Mouse (Mus musculus) testis, adult 2 months (tissue): ENCODE results near the gene Polg. TPM values are rescaled to one million over a fixed set of nuclear protein-coding genes. Genes with fewer than 3 reads are reported as not detected.

ENCODE experiments used
- H3K27ac ChIP-seq: fragments of 200-500 bp; 2 replicates; pipeline ENCODE4 v1.5.1; 2012; ENCODE audit warnings: low read depth, low read length; ENCODE audit not compliant: control insufficient read depth, insufficient read depth
- H3K27me3 ChIP-seq: fragments of 200-500 bp; 2 replicates; pipeline ENCODE4 v1.6.1; 2012; ENCODE audit warnings: mild to moderate bottlenecking, low read length, moderate library complexity; ENCODE audit not compliant: control insufficient read depth, insufficient read depth
- H3K36me3 ChIP-seq: fragments of 200-500 bp; 2 replicates; pipeline ENCODE4 v1.6.1; 2012; ENCODE audit warnings: mild to moderate bottlenecking, low read length; ENCODE audit not compliant: control insufficient read depth, insufficient read depth
- H3K4me1 ChIP-seq: fragments of 200-500 bp; 2 replicates; pipeline ENCODE4 v1.6.1; 2012; ENCODE audit warnings: low read length; ENCODE audit not compliant: control insufficient read depth, insufficient read depth
- H3K4me3 ChIP-seq: fragments of 200-500 bp; 2 replicates; pipeline ENCODE4 v1.5.1; 2012; ENCODE audit warnings: low read depth, mild to moderate bottlenecking, low read length, moderate library complexity, mixed read lengths; ENCODE audit not compliant: control insufficient read depth
- CTCF ChIP-seq: fragments of 200-500 bp; IDR thresholded peaks from 2 replicates; pipeline ENCODE4 v1.5.1; 2012; ENCODE audit warnings: low read depth, mild to moderate bottlenecking, inconsistent platforms, low read length, moderate library complexity; ENCODE audit not compliant: control insufficient read depth, insufficient read depth, insufficient replicate concordance
- POLR2A ChIP-seq: fragments of 200-500 bp; IDR thresholded peaks from 2 replicates; pipeline ENCODE4 v1.6.1; 2012; ENCODE audit warnings: low read depth, mild to moderate bottlenecking, inconsistent platforms, low read length, moderate library complexity; ENCODE audit not compliant: control insufficient read depth
- polyA plus RNA-seq: library from polyadenylated mRNA; depleted of rRNA; stranded (reverse); fragments of >200 nt; gene quantifications from 2 replicates; pipeline ENCODE4 v1.2.3, GENCODE M21; 2012; rRNA removed

The Polg gene
- polyA plus RNA-seq, 1 experiment: 78.3 TPM

GRCm38 (mm10) chr7:79422876-79423275, 43.3 kb downstream of the Polg start:
- H3K27ac ChIP-seq: no peak overlapping the region
- H3K4me1 ChIP-seq: no peaks in the 10 kb centered on the region
- H3K36me3 ChIP-seq: no peaks in the 10 kb centered on the region; the same call in 1 of the 2 replicates
- H3K27me3 ChIP-seq: no peaks in the 10 kb centered on the region
- H3K4me3 ChIP-seq: no peak overlapping the region
- TF ChIP-seq POLR2A (no peak), CTCF (no peak)

GRCm38 (mm10) chr7:79419950-79420349, 46.2 kb downstream of the Polg start:
- Histone ChIP-seq H3K4me3 (no peak overlapping the region), H3K36me3 (no peaks in the 10 kb centered on the region; the same call in 1 of the 2 replicates), H3K27ac (no peak overlapping the region), H3K4me1 (no peaks in the 10 kb centered on the region), H3K27me3 (no peaks in the 10 kb centered on the region)
- no peak for TF ChIP-seq CTCF
- no peak for TF ChIP-seq POLR2A

GRCm38 (mm10) chr7:79414449-79415375, 51.5 kb downstream of the Polg start:
- H3K36me3 ChIP-seq: no peaks in the 10 kb centered on the region; the same call in 1 of the 2 replicates

GRCm38 (mm10) chr7:79400296-79400695, 65.9 kb downstream of the Polg start:
- Histone ChIP-seq H3K4me3 (no peak overlapping the region), H3K27me3 (no peaks in the 10 kb centered on the region), H3K27ac (no peak overlapping the region), H3K4me1 (no peaks in the 10 kb centered on the region), H3K36me3 (no peaks in the 10 kb centered on the region)
- TF ChIP-seq POLR2A (no peak), CTCF (no peak)

More at GRCm38 (mm10) chr7:79414449-79415375, 51.5 kb downstream of the Polg start:
- H3K4me3 ChIP-seq: no peak overlapping the region
- H3K27me3 ChIP-seq: no peaks in the 10 kb centered on the region
- no peak for TF ChIP-seq POLR2A
- TF ChIP-seq CTCF: no peak
- no peak overlapping the region for H3K27ac ChIP-seq
- H3K4me1 ChIP-seq: no peaks in the 10 kb centered on the region

- TF ChIP-seq POLR2A (no peak), CTCF (no peak)
- Histone ChIP-seq H3K27me3 (no peaks in the 10 kb centered on the region), H3K4me1 (no peaks in the 10 kb centered on the region), H3K4me3 (no peak overlapping the region), H3K27ac (no peak overlapping the region), H3K36me3 (no peaks in the 10 kb centered on the region)
Measured at GRCm38 (mm10) chr7:79398971-79399370, 67.2 kb downstream of the Polg start.

GRCm38 (mm10) chr7:79398426-79398825, 67.7 kb downstream of the Polg start:
- no peak overlapping the region for H3K27ac ChIP-seq

GRCm38 (mm10) chr7:79397446-79397963, 68.7 kb downstream of the Polg start:
- no peaks in the 10 kb centered on the region for H3K36me3 ChIP-seq
- no peak overlapping the region for H3K27ac ChIP-seq
- TF ChIP-seq POLR2A (no peak), CTCF (no peak)
- peaks cover 5% of the 10 kb centered on the region for H3K4me1 ChIP-seq
- no peaks in the 10 kb centered on the region for H3K27me3 ChIP-seq
- no peak overlapping the region for H3K4me3 ChIP-seq

More at GRCm38 (mm10) chr7:79398426-79398825, 67.7 kb downstream of the Polg start:
- Histone ChIP-seq H3K4me3 (no peak overlapping the region), H3K27me3 (no peaks in the 10 kb centered on the region), H3K36me3 (no peaks in the 10 kb centered on the region), H3K4me1 (no peaks in the 10 kb centered on the region)
- TF ChIP-seq POLR2A (no peak), CTCF (no peak)

Other genes starting within 250 kb of the Polg start
- 50.3 and 50.6 TPM in 2 replicates for gene Abhd2, start 193.2 kb downstream of the Polg start, polyA plus RNA-seq
- 0.71 and 1.6 TPM in 2 replicates for gene Rlbp1, start 79.3 kb downstream of the Polg start, polyA plus RNA-seq
- gene Fanci, start 74.4 kb downstream of the Polg start, polyA plus RNA-seq: 7.0 and 7.3 TPM in 2 replicates
- gene Rhcg, start 151.3 kb upstream of the Polg start, polyA plus RNA-seq: 43.5 and 44.2 TPM in 2 replicates
- gene Ticrr, start 193.8 kb upstream of the Polg start, polyA plus RNA-seq: 1.8 and 1.9 TPM in 2 replicates
- gene Kif7, start 249.4 kb upstream of the Polg start, polyA plus RNA-seq: 1.2 and 1.3 TPM in 2 replicates